Mouse (Mus musculus): ENCODE measurements around the gene Llcfc1. TPM values are rescaled to one million over a fixed set of nuclear protein-coding genes. Genes with fewer than 3 reads are reported as not detected.

The Llcfc1 gene
- polyA plus RNA-seq (2011; ENCODE audit: insufficient read length, low read depth, missing spikeins), result not detected in 2 replicates

- Histone ChIP-seq H3K4me3 (ENCODE audit: insufficient read depth, low read length) (no peak within 1 kb of the TSS), H3K27ac (ENCODE audit: insufficient read depth, low read length) (no peak within 1 kb of the TSS), H3K4me1 (ENCODE audit: control insufficient read depth, insufficient read depth, low read length) (no peaks in the 10 kb centered on the region)
- TF ChIP-seq CTCF (IDR thresholded peaks at IDR 0.05; ENCODE audit: borderline replicate concordance, insufficient read depth, low read length) (no peak), POLR2A (IDR thresholded peaks at IDR 0.05; ENCODE audit: low read depth, low read length) (no peak)
These were observed at the start of gene Llcfc1 for GRCm38 (mm10) chr6:41684131-41684530. Gene Llcfc1 (plus strand): TSS chr6:41684431.

GRCm38 (mm10) chr6:41635211-41635610, 49.0 kb upstream of the Llcfc1 start:
- H3K27ac ChIP-seq (ENCODE audit: insufficient read depth, low read length), result no peak overlapping the region
- no peak for TF ChIP-seq CTCF (IDR thresholded peaks at IDR 0.05; ENCODE audit: borderline replicate concordance, insufficient read depth, low read length)
- TF ChIP-seq POLR2A (IDR thresholded peaks at IDR 0.05; ENCODE audit: low read depth, low read length), result no peak

GRCm38 (mm10) chr6:41636178-41636577, 48.1 kb upstream of the Llcfc1 start, which contains the start of gene Trpv6:
Gene Trpv6 (minus strand): TSS chr6:41636405.
- no peak within 1 kb of the TSS for H3K27ac ChIP-seq (ENCODE audit: insufficient read depth, low read length)
- H3K4me1 ChIP-seq (ENCODE audit: control insufficient read depth, insufficient read depth, low read length), result no peaks in the 10 kb centered on the region
- H3K4me3 ChIP-seq (ENCODE audit: insufficient read depth, low read length), result no peak within 1 kb of the TSS
- TF ChIP-seq POLR2A (IDR thresholded peaks at IDR 0.05; ENCODE audit: low read depth, low read length) (no peak), CTCF (IDR thresholded peaks at IDR 0.05; ENCODE audit: borderline replicate concordance, insufficient read depth, low read length) (no peak)

More at GRCm38 (mm10) chr6:41635211-41635610, 49.0 kb upstream of the Llcfc1 start:
- H3K4me1 ChIP-seq (ENCODE audit: control insufficient read depth, insufficient read depth, low read length), result no peaks in the 10 kb centered on the region
- H3K4me3 ChIP-seq (ENCODE audit: insufficient read depth, low read length), result no peak overlapping the region

GRCm38 (mm10) chr6:41637393-41637792, 46.8 kb upstream of the Llcfc1 start:
- Histone ChIP-seq H3K4me1 (ENCODE audit: control insufficient read depth, insufficient read depth, low read length) (no peaks in the 10 kb centered on the region), H3K4me3 (ENCODE audit: insufficient read depth, low read length) (no peak overlapping the region), H3K27ac (ENCODE audit: insufficient read depth, low read length) (no peak overlapping the region)
- TF ChIP-seq POLR2A (IDR thresholded peaks at IDR 0.05; ENCODE audit: low read depth, low read length) (no peak), CTCF (IDR thresholded peaks at IDR 0.05; ENCODE audit: borderline replicate concordance, insufficient read depth, low read length) (no peak)

GRCm38 (mm10) chr6:41637927-41638506, 46.2 kb upstream of the Llcfc1 start:
- Histone ChIP-seq H3K4me3 (ENCODE audit: insufficient read depth, low read length) (no peak overlapping the region), H3K27ac (ENCODE audit: insufficient read depth, low read length) (no peak overlapping the region), H3K4me1 (ENCODE audit: control insufficient read depth, insufficient read depth, low read length) (no peaks in the 10 kb centered on the region)
- TF ChIP-seq CTCF (IDR thresholded peaks at IDR 0.05; ENCODE audit: borderline replicate concordance, insufficient read depth, low read length) (no peak), POLR2A (IDR thresholded peaks at IDR 0.05; ENCODE audit: low read depth, low read length) (no peak)

- no peaks in the 10 kb centered on the region for H3K4me1 ChIP-seq (ENCODE audit: control insufficient read depth, insufficient read depth, low read length)
- TF ChIP-seq POLR2A (IDR thresholded peaks at IDR 0.05; ENCODE audit: low read depth, low read length) (no peak), CTCF (IDR thresholded peaks at IDR 0.05; ENCODE audit: borderline replicate concordance, insufficient read depth, low read length) (no peak)
- no peak overlapping the region for H3K27ac ChIP-seq (ENCODE audit: insufficient read depth, low read length)
- H3K4me3 ChIP-seq (ENCODE audit: insufficient read depth, low read length), result no peak overlapping the region
These were observed 43.8 kb upstream of the Llcfc1 start for GRCm38 (mm10) chr6:41640449-41640848.

GRCm38 (mm10) chr6:41641173-41641866, 42.9 kb upstream of the Llcfc1 start:
- Histone ChIP-seq H3K4me3 (ENCODE audit: insufficient read depth, low read length) (no peak overlapping the region), H3K27ac (ENCODE audit: insufficient read depth, low read length) (no peak overlapping the region), H3K4me1 (ENCODE audit: control insufficient read depth, insufficient read depth, low read length) (no peaks in the 10 kb centered on the region)
- TF ChIP-seq CTCF (IDR thresholded peaks at IDR 0.05; ENCODE audit: borderline replicate concordance, insufficient read depth, low read length) (no peak), POLR2A (IDR thresholded peaks at IDR 0.05; ENCODE audit: low read depth, low read length) (no peak)

- Histone ChIP-seq H3K4me3 (ENCODE audit: insufficient read depth, low read length) (no peak overlapping the region), H3K27ac (ENCODE audit: insufficient read depth, low read length) (no peak overlapping the region), H3K4me1 (ENCODE audit: control insufficient read depth, insufficient read depth, low read length) (no peaks in the 10 kb centered on the region)
- TF ChIP-seq POLR2A (IDR thresholded peaks at IDR 0.05; ENCODE audit: low read depth, low read length) (no peak), CTCF (IDR thresholded peaks at IDR 0.05; ENCODE audit: borderline replicate concordance, insufficient read depth, low read length) (no peak)
These were observed 41.5 kb upstream of the Llcfc1 start for GRCm38 (mm10) chr6:41642765-41643164.

- no peak overlapping the region for H3K4me3 ChIP-seq (ENCODE audit: insufficient read depth, low read length)
- TF ChIP-seq CTCF (IDR thresholded peaks at IDR 0.05; ENCODE audit: borderline replicate concordance, insufficient read depth, low read length), result no peak
- TF ChIP-seq POLR2A (IDR thresholded peaks at IDR 0.05; ENCODE audit: low read depth, low read length), result no peak
- no peaks in the 10 kb centered on the region for H3K4me1 ChIP-seq (ENCODE audit: control insufficient read depth, insufficient read depth, low read length)
- H3K27ac ChIP-seq (ENCODE audit: insufficient read depth, low read length), result no peak overlapping the region
These were observed 41.0 kb upstream of the Llcfc1 start for GRCm38 (mm10) chr6:41643227-41643626.

GRCm38 (mm10) chr6:41646220-41646619, 38.0 kb upstream of the Llcfc1 start:
- TF ChIP-seq POLR2A (IDR thresholded peaks at IDR 0.05; ENCODE audit: low read depth, low read length), result no peak
- no peak for TF ChIP-seq CTCF (IDR thresholded peaks at IDR 0.05; ENCODE audit: borderline replicate concordance, insufficient read depth, low read length)
- Histone ChIP-seq H3K4me3 (ENCODE audit: insufficient read depth, low read length) (no peak overlapping the region), H3K4me1 (ENCODE audit: control insufficient read depth, insufficient read depth, low read length) (no peaks in the 10 kb centered on the region), H3K27ac (ENCODE audit: insufficient read depth, low read length) (no peak overlapping the region)
